9 mouse cellular contexts compared by ENCODE assay signal in the genomic region with DNA sequence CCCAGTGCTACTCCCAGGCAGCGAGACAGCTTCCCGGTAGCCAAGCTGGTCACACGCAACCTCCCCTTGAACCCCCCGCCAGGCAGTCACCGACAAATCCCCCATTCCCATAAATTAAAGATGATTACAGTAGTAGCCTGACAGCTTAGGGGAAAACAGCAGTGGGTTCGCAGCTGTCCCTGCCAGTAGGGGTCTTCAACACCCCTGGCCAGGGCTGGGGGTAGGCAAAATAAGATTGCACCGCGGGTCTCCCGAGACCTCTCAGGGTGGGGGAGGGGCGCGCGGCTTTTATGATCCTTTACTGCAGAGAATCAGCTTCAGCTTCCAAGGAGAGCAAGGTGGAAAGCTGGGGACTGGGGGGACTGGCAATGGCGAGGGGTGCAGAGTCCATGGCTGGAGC. TPM values are rescaled to one million over a fixed set of nuclear protein-coding genes. Genes with fewer than 3 reads are reported as not detected.
DNase-seq lines count a peak whose midpoint lies in the region.
"Had no signal": no experiment of that assay in that cellular context is flagged by ENCODE, and none has a peak within 500 bp of the region (broad histone marks: within the 10 kb centered on the region; RNA-seq: fewer than 3 reads in every experiment).

No protein-coding gene starts in this region.

- H3K27ac ChIP-seq in heart, embryonic 10.5 days = peak overlapping the region; percentile 79

- H3K9me3 ChIP-seq in heart, embryonic 10.5 days = no peaks in the 10 kb centered on the region

- no peak for DNase-seq in heart, embryonic 10.5 days (ENCODE audit: low spot score)
- DNase-seq in heart, postnatal 36 days = no peak
- DNase-seq in right cerebral cortex, postnatal 4 days = peak; percentile 55
- DNase-seq in right cerebral cortex, postnatal 25 days = no peak
- DNase-seq in mesoderm, embryonic 11.5 days (ENCODE audit: low read depth, low spot score) = peak; percentile 68
- DNase-seq in layer of hippocampus, adult 8-10 months (ENCODE audit: low spot score in 2 of 2) = no peak
- no peak for DNase-seq in ovary, postnatal 10 days (ENCODE audit: low spot score)
- DNase-seq in ovary, postnatal 36 days (ENCODE audit: low spot score) = no peak

- intact Hi-C loops in heart, postnatal 36 days (cut with DNase I) = no loop called here

- H3K27me3 ChIP-seq in heart, embryonic 10.5 days (ENCODE audit: insufficient read depth, poor library complexity, severe bottlenecking) = peaks cover 46% of the 10 kb centered on the region

- no peaks in the 10 kb centered on the region for H3K36me3 ChIP-seq in heart, embryonic 10.5 days

- H3K4me1 ChIP-seq in heart, embryonic 10.5 days = peaks cover 72% of the 10 kb centered on the region

- WGBS in heart, embryonic 10.5 days = 4% methylated on average over 13 of the region's 13 CpGs

- H3K4me3 ChIP-seq in heart, embryonic 10.5 days = peak overlapping the region; percentile 58

RNA-seq across cellular contexts. Expression of a gene that starts 4.4 kb away (rescaled TPM):
- 5.7 and 8.2 TPM in 2 replicates for polyA plus RNA-seq in heart, embryonic 10.5 days (2016; fragmentation: Nextera tagmentation; extraction: Ambion mirVana)
- total RNA-seq in heart, postnatal 36 days (2021) = 1 to 10 TPM; 6.9 to 8.0 TPM
- 1 to 10 TPM in 1 of 4 experiments, under 1 TPM in 3; 0.86 to 1.1 (median 0.87) TPM for total RNA-seq in layer of hippocampus, adult 8-10 months (2022)
- total RNA-seq: neutrophil, adult 5-6 weeks had no signal

Comparison
In these comparisons a context has a peak if more than half of its experiments do, and no peak if none do; other contexts are left out.
1. DNase-seq: peak in right cerebral cortex, postnatal 4 days (single experiment) and mesoderm, embryonic 11.5 days (single experiment); none in heart, embryonic 10.5 days (single experiment), heart, postnatal 36 days (0 of 2), right cerebral cortex, postnatal 25 days (single experiment), layer of hippocampus, adult 8-10 months (0 of 2), ovary, postnatal 10 days (single experiment) and ovary, postnatal 36 days (single experiment).